Mouse (Mus musculus) liver, embryonic 16.5 days (tissue): ENCODE measurements around the gene Fcnb. TPM values are rescaled to one million over a fixed set of nuclear protein-coding genes. Genes with fewer than 3 reads are reported as not detected.

Experiments
- ATAC-seq: fragments of 200-750 bp; cut with Nextera tagmentation; 2 replicates; pipeline ENCODE4 v1.8.0; 2017; ENCODE audit warnings: low read depth, mild to moderate bottlenecking, moderate number of reproducible peaks, moderate library complexity
- H3K27ac ChIP-seq: fragments of 300-500 bp; sonication (generic); 2 replicates; pipeline ENCODE4 v1.5.1; 2014; ENCODE audit warnings: mild to moderate bottlenecking, low read length
- H3K27me3 ChIP-seq: fragments of 300-500 bp; sonication (generic); 2 replicates; pipeline ENCODE4 v1.6.1; 2014; ENCODE audit warnings: low read depth, low read length, mixed read lengths; ENCODE audit not compliant: control insufficient read depth, insufficient read depth
- H3K36me3 ChIP-seq: fragments of 300-500 bp; sonication (generic); 2 replicates; pipeline ENCODE4 v1.6.1; 2014; ENCODE audit warnings: mild to moderate bottlenecking; ENCODE audit not compliant: control insufficient read depth, insufficient read depth
- H3K4me1 ChIP-seq: fragments of 300-500 bp; sonication (generic); 2 replicates; pipeline ENCODE4 v1.6.1; 2014; ENCODE audit warnings: low read depth, low read length, mixed read lengths; ENCODE audit not compliant: control insufficient read depth
- H3K4me2 ChIP-seq: fragments of 300-500 bp; sonication (generic); 2 replicates; pipeline ENCODE4 v1.6.1; 2014; ENCODE audit warnings: low read depth, low read length, mixed read lengths
- H3K4me3 ChIP-seq: fragments of 300-500 bp; sonication (generic); 2 replicates; pipeline ENCODE4 v1.5.1; 2014; ENCODE audit warnings: low read depth, mild to moderate bottlenecking, low read length
- H3K9ac ChIP-seq: fragments of 300-500 bp; sonication (generic); 2 replicates; pipeline ENCODE4 v1.6.1; 2014; ENCODE audit warnings: low read depth, low read length
- H3K9me3 ChIP-seq: fragments of 300-500 bp; sonication (generic); replicated peaks from 2 replicates; pipeline ENCODE4 v1.6.1; 2016; ENCODE audit warnings: low read length; ENCODE audit not compliant: control insufficient read depth
- WGBS: fragments of 180-500 bp; shearing (Covaris S2); extraction: QIAGEN DNeasy Blood & Tissue Kit; methylation state at CpG from one replicate; pipeline ENCODE4 v1.1.7; 2014; ENCODE audit not compliant: insufficient replicate concordance; 5-methylcytosine and 5-hydroxymethylcytosine counted together
- polyA plus RNA-seq: library from polyadenylated mRNA; unstranded; fragments of >200 nt; fragmentation: Nextera tagmentation; extraction: Ambion mirVana; gene quantifications from 2 replicates; pipeline ENCODE4 v1.2.1, GENCODE M21; 2015

Fcnb gene
- polyA plus RNA-seq, 1 experiment from 2014 or later, result 66.0 TPM

DNA sequence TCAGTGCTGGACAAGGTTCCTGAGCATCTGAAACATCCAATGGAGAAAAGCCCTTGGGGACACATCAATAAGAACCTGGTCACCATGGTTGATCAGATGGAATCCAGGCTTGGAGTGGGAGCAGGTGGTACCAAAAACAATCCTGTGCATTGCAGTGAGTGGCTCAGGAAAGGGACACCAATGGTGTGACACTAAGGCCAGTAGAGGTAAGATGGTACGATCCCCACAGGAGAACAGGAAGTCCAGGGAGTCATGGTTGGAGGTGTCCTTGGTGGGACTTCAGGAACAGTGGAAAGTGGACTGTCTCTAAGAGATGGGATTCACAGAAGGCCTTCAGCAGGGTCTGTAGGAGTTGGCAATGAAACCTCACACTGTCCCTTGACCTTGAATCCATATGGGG is 44.2 kb downstream of the Fcnb start:
- Histone ChIP-seq H3K9ac (no peak overlapping the region), H3K4me3 (no peak overlapping the region), H3K4me1 (peaks cover 8% of the 10 kb centered on the region), H3K9me3 (no peaks in the 10 kb centered on the region), H3K4me2 (no peak overlapping the region), H3K36me3 (no peaks in the 10 kb centered on the region), H3K27ac (no peak overlapping the region), H3K27me3 (no peaks in the 10 kb centered on the region)
- no peak for ATAC-seq
- 77% methylated on average over 1 of the region's 1 CpGs for WGBS

DNA sequence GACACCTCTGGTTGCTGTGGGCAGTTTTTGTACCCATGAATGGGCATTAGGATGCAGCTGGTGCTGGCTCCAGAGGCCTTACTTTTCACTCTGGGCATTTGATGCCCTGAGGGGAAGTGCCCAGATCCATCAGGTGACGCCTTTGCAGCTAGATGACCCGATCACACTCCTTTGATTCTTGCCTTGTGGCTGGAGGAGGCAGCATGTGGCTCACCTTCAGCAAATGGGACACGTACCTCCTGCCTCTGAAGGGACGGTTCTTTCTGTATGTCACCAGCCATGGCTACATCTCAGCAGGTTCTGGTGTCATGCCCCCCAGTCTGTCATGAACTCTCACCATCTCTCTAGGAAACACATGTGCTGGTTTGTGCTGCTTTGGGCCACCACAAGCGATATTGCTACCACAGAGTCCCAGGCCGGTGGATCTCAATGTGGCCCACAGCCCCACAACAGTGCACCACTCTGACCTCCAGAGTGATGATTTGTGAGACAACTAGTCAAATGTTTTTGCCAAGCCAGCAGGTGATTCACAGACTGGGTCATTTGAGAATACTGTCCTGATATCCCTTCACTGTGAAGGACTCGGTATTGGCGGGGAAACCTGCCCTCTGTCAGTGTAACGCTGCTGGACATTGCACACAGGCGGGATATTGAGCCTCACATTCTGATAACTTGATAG is 44.9 kb downstream of the Fcnb start:
- H3K4me1 ChIP-seq, result peaks cover 1% of the 10 kb centered on the region
- no peak overlapping the region for H3K9ac ChIP-seq
- H3K27ac ChIP-seq, result no peak overlapping the region
- WGBS, result 82% methylated on average over 10 of the region's 10 CpGs
- no peak overlapping the region for H3K4me3 ChIP-seq
- H3K4me2 ChIP-seq, result no peak overlapping the region
- H3K27me3 ChIP-seq, result no peaks in the 10 kb centered on the region
- H3K9me3 ChIP-seq, result no peaks in the 10 kb centered on the region
- ATAC-seq, result no peak
- H3K36me3 ChIP-seq, result no peaks in the 10 kb centered on the region

DNA sequence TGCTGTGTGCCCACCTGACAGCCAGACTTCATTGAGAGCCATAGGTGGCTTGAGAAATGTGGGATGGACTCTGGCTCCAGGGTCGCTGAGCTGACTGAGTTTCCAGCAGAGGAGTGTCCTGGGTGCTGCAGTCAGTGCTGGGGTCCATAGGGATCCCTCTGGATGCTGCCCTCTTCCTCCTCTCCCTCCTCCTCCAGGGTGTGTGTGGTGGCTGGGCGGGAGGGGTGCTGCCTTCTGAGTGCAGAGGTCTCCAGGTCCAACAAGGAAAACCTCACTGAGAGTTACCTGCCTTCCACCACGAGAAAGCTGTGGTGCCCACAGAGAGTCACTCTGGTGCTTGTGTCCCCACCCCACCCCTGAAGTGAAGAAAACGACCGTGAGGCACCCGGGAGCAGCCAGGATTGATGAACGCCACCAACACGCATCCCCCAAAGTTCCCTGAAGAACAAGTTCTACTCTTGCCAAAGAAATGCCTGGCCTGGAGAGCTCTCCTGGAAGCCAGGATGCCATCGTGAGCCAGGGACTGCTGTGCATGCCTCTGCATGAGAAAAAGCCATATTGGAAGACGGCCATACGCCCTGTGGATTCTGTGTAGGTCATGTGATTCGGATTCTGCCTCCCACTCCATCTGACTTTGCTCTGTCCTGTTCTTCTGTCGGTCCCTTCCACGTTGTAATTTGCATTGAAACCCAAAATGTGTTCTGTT is 46.1 kb downstream of the Fcnb start:
- WGBS, result 78% methylated on average over 14 of the region's 14 CpGs
- no peak overlapping the region for H3K27ac ChIP-seq
- H3K36me3 ChIP-seq, result no peaks in the 10 kb centered on the region
- no peaks in the 10 kb centered on the region for H3K27me3 ChIP-seq
- ATAC-seq, result no peak
- H3K9ac ChIP-seq, result no peak overlapping the region
- H3K9me3 ChIP-seq, result no peaks in the 10 kb centered on the region
- H3K4me1 ChIP-seq, result peaks cover 3% of the 10 kb centered on the region; the same call in 1 of the 2 replicates
- H3K4me2 ChIP-seq, result no peak overlapping the region
- H3K4me3 ChIP-seq, result no peak overlapping the region

- no peak overlapping the region for H3K4me2 ChIP-seq
- H3K27ac ChIP-seq, result no peak overlapping the region
- no peak overlapping the region for H3K4me3 ChIP-seq
- H3K9ac ChIP-seq, result no peak overlapping the region
- 80% methylated on average over 12 of the region's 12 CpGs for WGBS
- ATAC-seq, result no peak
- H3K27me3 ChIP-seq, result no peaks in the 10 kb centered on the region
- peaks cover 11% of the 10 kb centered on the region for H3K4me1 ChIP-seq
- H3K36me3 ChIP-seq, result no peaks in the 10 kb centered on the region
- H3K9me3 ChIP-seq, result no peaks in the 10 kb centered on the region
Measured at GRCm38 (mm10) chr2:28037505-28038390, 46.9 kb downstream of the Fcnb start.

- ATAC-seq, result no peak
- no peak overlapping the region for H3K4me2 ChIP-seq
- H3K4me1 ChIP-seq, result peaks cover 20% of the 10 kb centered on the region
- WGBS, result 84% methylated on average over 13 of the region's 13 CpGs
- no peaks in the 10 kb centered on the region for H3K36me3 ChIP-seq
- H3K27ac ChIP-seq, result no peak overlapping the region
- no peak overlapping the region for H3K9ac ChIP-seq
- H3K9me3 ChIP-seq, result no peaks in the 10 kb centered on the region
- no peaks in the 10 kb centered on the region for H3K27me3 ChIP-seq
- H3K4me3 ChIP-seq, result no peak overlapping the region
Measured at GRCm38 (mm10) chr2:28036788-28037187, 47.9 kb downstream of the Fcnb start.

- Histone ChIP-seq H3K4me2 (peak overlapping the region; percentile 44; the same call in 1 of the 2 replicates), H3K4me3 (peak overlapping the region; percentile 27; the same call in 1 of the 2 replicates), H3K36me3 (no peaks in the 10 kb centered on the region), H3K27ac (no peak overlapping the region; the same call in 1 of the 2 replicates), H3K27me3 (no peaks in the 10 kb centered on the region), H3K9ac (peak overlapping the region; percentile 58), H3K4me1 (peaks cover 39% of the 10 kb centered on the region), H3K9me3 (no peaks in the 10 kb centered on the region)
- no peak for ATAC-seq
- 81% methylated on average over 13 of the region's 13 CpGs for WGBS
Measured at GRCm38 (mm10) chr2:28034011-28034710, 50.5 kb downstream of the Fcnb start.

DNA sequence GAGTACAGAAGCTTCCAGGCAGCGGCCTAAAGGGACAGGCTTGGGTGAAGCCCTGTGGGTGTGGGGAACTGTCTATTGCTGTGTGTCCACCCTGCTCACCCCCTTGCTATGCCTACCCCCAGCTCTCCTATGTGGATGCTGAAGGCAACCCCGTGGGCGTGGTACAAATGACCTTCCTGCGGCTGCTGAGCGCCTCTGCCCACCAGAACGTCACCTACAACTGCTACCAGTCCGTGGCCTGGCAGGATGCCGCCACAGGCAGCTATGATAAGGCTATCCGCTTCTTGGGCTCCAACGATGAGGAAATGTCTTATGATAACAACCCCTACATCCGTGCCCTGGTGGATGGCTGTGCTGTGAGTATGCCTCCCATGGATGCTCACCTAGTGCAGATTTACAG is 52.2 kb downstream of the Fcnb start:
- H3K27me3 ChIP-seq, result no peaks in the 10 kb centered on the region
- 29% methylated on average over 11 of the region's 11 CpGs for WGBS
- no peaks in the 10 kb centered on the region; the same call in 1 of the 2 replicates for H3K36me3 ChIP-seq
- peaks cover 39% of the 10 kb centered on the region for H3K4me1 ChIP-seq
- H3K9ac ChIP-seq, result peak overlapping the region; percentile 58
- no peaks in the 10 kb centered on the region for H3K9me3 ChIP-seq
- peak overlapping the region; percentile 44 for H3K4me2 ChIP-seq
- peak overlapping the region; percentile 27 for H3K4me3 ChIP-seq
- peak; percentile 79 for ATAC-seq
- H3K27ac ChIP-seq, result peak overlapping the region; percentile 85

DNA sequence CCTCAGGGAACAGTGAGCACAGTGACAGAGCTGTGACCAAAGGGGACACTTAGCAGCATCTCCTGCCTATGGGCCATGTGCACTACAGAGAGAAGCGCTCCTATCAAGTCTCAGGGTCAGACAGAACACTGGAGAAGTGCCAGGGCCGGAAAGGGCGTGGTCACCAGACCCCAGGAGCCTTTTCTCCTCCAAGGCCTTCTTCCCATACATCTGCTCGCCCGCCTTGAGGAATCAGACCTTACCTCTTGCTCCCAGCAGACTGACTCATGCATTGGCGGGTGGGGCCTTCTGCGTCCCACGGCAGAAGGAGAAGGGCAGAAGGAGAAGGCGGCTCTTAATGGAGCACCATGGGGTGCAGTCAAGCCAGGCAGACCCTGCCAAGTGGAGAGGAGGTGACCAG is 52.8 kb downstream of the Fcnb start:
- peak overlapping the region; percentile 85 for H3K27ac ChIP-seq
- WGBS, result 28% methylated on average over 9 of the region's 9 CpGs
- H3K4me2 ChIP-seq, result peak overlapping the region; percentile 44
- H3K4me1 ChIP-seq, result peaks cover 39% of the 10 kb centered on the region
- peak overlapping the region; percentile 27 for H3K4me3 ChIP-seq
- H3K27me3 ChIP-seq, result no peaks in the 10 kb centered on the region
- H3K9ac ChIP-seq, result peak overlapping the region; percentile 58
- no peaks in the 10 kb centered on the region for H3K9me3 ChIP-seq
- H3K36me3 ChIP-seq, result no peaks in the 10 kb centered on the region; the same call in 1 of the 2 replicates
- ATAC-seq, result peak; percentile 46
